ENCODE assay signal across 11 mouse cellular contexts in the genomic region with DNA sequence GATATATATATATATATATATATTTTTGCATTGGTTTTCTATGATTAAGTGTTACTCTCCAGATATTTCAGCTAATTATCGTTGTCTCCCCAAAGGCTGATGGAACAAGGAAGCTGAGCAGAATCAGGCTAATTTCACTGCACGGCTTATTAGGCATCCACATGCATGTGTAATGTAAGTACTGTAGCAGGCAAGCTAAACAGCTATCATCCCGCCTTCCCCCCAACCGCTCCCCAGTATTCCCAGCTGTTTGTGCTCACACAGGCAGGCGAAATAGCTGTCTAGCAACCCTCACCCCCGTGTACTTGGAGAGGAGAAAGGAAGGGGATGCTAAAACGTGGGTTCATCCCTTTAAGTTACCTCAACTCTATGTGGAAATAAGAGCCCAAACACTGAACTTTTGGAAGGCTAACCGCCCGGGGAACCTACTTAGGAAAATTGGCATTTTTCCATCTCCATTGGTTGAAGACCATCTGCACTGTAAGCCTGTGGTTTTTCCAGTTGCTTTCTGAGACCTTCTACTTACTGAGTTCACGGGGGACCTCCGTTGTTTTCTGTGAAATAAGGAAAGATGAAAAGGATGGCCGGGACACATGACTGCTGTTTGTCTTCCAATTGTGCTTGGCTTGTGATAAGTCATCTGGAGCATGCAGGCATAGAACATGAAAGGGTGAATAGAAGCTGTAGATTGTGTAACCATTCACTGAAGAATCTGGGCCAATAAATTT.
DNase-seq lines count a peak whose midpoint lies in the region; ATAC-seq lines count a peak whose summit lies in the region.
"Had no signal": no experiment of that assay in that cellular context is flagged by ENCODE, and none has a peak within 500 bp of the region (broad histone marks: within the 10 kb centered on the region; RNA-seq: fewer than 3 reads in every experiment).

No protein-coding gene starts in this region.

- H3K4me3 ChIP-seq in lung, embryonic 16.5 days (ENCODE audit: low read length), result no peak overlapping the region
- H3K4me3 ChIP-seq in kidney, embryonic 16.5 days (ENCODE audit: low read length), result no peak overlapping the region
- H3K4me3 ChIP-seq: liver, embryonic 15.5 days had no signal

- H3K9me3 ChIP-seq in lung, embryonic 16.5 days (ENCODE audit: control insufficient read depth, low read length), result no peaks in the 10 kb centered on the region
- H3K9me3 ChIP-seq in kidney, embryonic 16.5 days (ENCODE audit: low read length), result no peaks in the 10 kb centered on the region
- H3K9me3 ChIP-seq: liver, embryonic 15.5 days had no signal

- H3K27ac ChIP-seq in lung, embryonic 16.5 days (ENCODE audit: low read length), result no peak overlapping the region; the same call in 1 of the 2 replicates
- H3K27ac ChIP-seq in kidney, embryonic 16.5 days (ENCODE audit: low read length), result peak overlapping the region; percentile 66
- H3K27ac ChIP-seq: liver, embryonic 15.5 days had no signal

- H3K9ac ChIP-seq in lung, embryonic 16.5 days (ENCODE audit: low read length), result no peak overlapping the region
- no peak overlapping the region for H3K9ac ChIP-seq in kidney, embryonic 16.5 days (replicated peaks; ENCODE audit: low read length)
- H3K9ac ChIP-seq: liver, embryonic 15.5 days had no signal

- H3K4me2 ChIP-seq in lung, embryonic 16.5 days (ENCODE audit: low read depth, low read length), result no peak overlapping the region
- H3K4me2 ChIP-seq in kidney, embryonic 16.5 days (replicated peaks; ENCODE audit: low read depth, low read length), result 0 out of 2 replicates have a peak overlapping the region, but pooled peaks have one; percentile 3
- H3K4me2 ChIP-seq: heart, embryonic 11.5 days; liver, embryonic 15.5 days had no signal

- no peaks in the 10 kb centered on the region for H3K27me3 ChIP-seq in lung, embryonic 16.5 days (ENCODE audit: control insufficient read depth, insufficient read depth, low read depth, low read length)
- H3K27me3 ChIP-seq in kidney, embryonic 16.5 days (ENCODE audit: insufficient read depth, low read length), result no peaks in the 10 kb centered on the region
- H3K27me3 ChIP-seq: liver, embryonic 15.5 days had no signal

- intact Hi-C loops in left cerebral cortex, postnatal 14 days (cut with DNase I), result no loop called here

- no peaks in the 10 kb centered on the region for H3K36me3 ChIP-seq in lung, embryonic 16.5 days (ENCODE audit: control insufficient read depth, insufficient read depth, low read length)
- H3K36me3 ChIP-seq in kidney, embryonic 16.5 days (ENCODE audit: insufficient read depth, low read length), result no peaks in the 10 kb centered on the region
- H3K36me3 ChIP-seq: liver, embryonic 15.5 days had no signal

- DNase-seq in cerebellum, postnatal 10 days, result peak; percentile 31 to 51
- DNase-seq in cerebellum, postnatal 25 days, result no peak
- DNase-seq in lung, postnatal 25 days (ENCODE audit: low spot score), result no peak
- peak; percentile 72 for DNase-seq in retina, postnatal 1 day
- DNase-seq in frontal cortex, adult 2 months (ENCODE audit: extremely low spot score in 1 of 2, low spot score in 1 of 2), result no peak
- DNase-seq in left cerebral cortex, postnatal 14 days (ENCODE audit: low spot score in 2 of 2), result no peak
- DNase-seq: cerebellum, adult 2 months had no signal

- peak; percentile 83 for ATAC-seq in lung, embryonic 16.5 days (ENCODE audit: low read depth)
- peak; percentile 83 for ATAC-seq in kidney, embryonic 16.5 days (ENCODE audit: low FRiP score, low TSS enrichment)

- peaks cover 2% of the 10 kb centered on the region; the same call in 1 of the 2 replicates for H3K4me1 ChIP-seq in lung, embryonic 16.5 days (replicated peaks; ENCODE audit: control insufficient read depth, insufficient read depth, low read length)
- H3K4me1 ChIP-seq in kidney, embryonic 16.5 days (ENCODE audit: insufficient read depth, low read length), result peaks cover 21% of the 10 kb centered on the region
- H3K4me1 ChIP-seq: liver, embryonic 15.5 days had no signal

- WGBS in lung, embryonic 16.5 days, result 42% methylated on average over 12 of the region's 12 CpGs
- WGBS in kidney, embryonic 16.5 days, result 41% methylated on average over 12 of the region's 12 CpGs

Comparison
In these comparisons a context has a peak if more than half of its experiments do, and no peak if none do; other contexts are left out.
1. DNase-seq: peak in cerebellum, postnatal 10 days (2 of 2) and retina, postnatal 1 day (single experiment); none in cerebellum, postnatal 25 days (0 of 2), lung, postnatal 25 days (single experiment), frontal cortex, adult 2 months (0 of 2) and left cerebral cortex, postnatal 14 days (0 of 2).